Mouse (Mus musculus) cerebellum, adult 2 months (tissue): Measurements from ENCODE around the gene Dlx2. TPM values are rescaled to one million over a fixed set of nuclear protein-coding genes. Genes with fewer than 3 reads are reported as not detected.
A peak's percentile ranks its signal among the peaks of the same experiment; 100 is the strongest.

Experiments
- DNase-seq, 2 experiments: peaks; one replicate each; pipeline ENCODE4 v3.0.0; 2021
- H3K27ac ChIP-seq: fragments of 200-500 bp; 2 replicates; pipeline ENCODE4 v1.5.1; 2012; ENCODE audit warnings: low read length, control low read depth, inconsistent platforms; ENCODE audit not compliant: insufficient read depth
- H3K27me3 ChIP-seq: fragments of 200-500 bp; 2 replicates; pipeline ENCODE4 v1.6.1; 2012; ENCODE audit warnings: inconsistent platforms, mild to moderate bottlenecking, low read length, moderate library complexity; ENCODE audit not compliant: control insufficient read depth, insufficient read depth
- H3K4me1 ChIP-seq: fragments of 200-500 bp; 2 replicates; pipeline ENCODE4 v1.6.1; 2011; ENCODE audit warnings: low read length; ENCODE audit not compliant: control insufficient read depth, insufficient read depth
- H3K4me3 ChIP-seq: fragments of 200-500 bp; replicated peaks from 2 replicates; pipeline ENCODE3; 2011; ENCODE audit warnings: mild to moderate bottlenecking, low read depth, low read length, control low read depth; ENCODE audit not compliant: insufficient read depth
- CTCF ChIP-seq: fragments of 200-500 bp; IDR thresholded peaks from 2 replicates; pipeline ENCODE4 v1.5.1; 2011; ENCODE audit warnings: low read depth, mild to moderate bottlenecking, control low read depth, low read length, moderate library complexity, borderline replicate concordance; ENCODE audit not compliant: insufficient read depth
- POLR2A ChIP-seq: fragments of 200-500 bp; IDR thresholded peaks from 2 replicates; pipeline ENCODE4 v1.6.1; 2011; ENCODE audit warnings: low read length, control low read depth, borderline replicate concordance; ENCODE audit not compliant: insufficient read depth
- WGBS: fragments of 180-500 bp; shearing (Covaris S2); methylation state at CpG from one replicate; pipeline ENCODE4 v1.1.7; 2018; 5-methylcytosine and 5-hydroxymethylcytosine counted together
- polyA plus RNA-seq: library from polyadenylated mRNA; depleted of rRNA; stranded (reverse); fragments of >200 nt; gene quantifications from 2 replicates; pipeline ENCODE4 v1.2.3, GENCODE M21; 2012

Dlx2 gene
- polyA plus RNA-seq, 1 experiment, result not detected

DNA sequence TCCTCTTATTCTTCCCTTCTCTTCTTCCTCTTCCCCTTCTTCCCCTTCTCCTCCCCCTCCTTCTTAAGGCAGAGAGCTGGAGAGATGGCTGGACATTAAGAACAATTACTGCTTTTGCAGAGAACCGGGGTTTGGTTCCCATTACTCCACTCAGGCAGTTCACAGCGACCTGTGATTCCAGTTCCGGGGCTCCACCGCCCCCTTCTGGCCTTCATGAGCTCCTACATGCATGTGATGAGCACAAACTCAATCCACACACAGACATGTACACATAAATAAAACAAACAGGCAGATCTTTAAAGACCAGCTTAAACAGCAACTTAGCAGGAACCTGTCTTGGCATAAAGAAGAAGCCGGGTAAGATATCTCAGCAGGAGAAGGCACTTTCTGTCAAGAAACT, 9.5 kb upstream of the Dlx2 start:
- TF ChIP-seq CTCF (no peak), POLR2A (no peak)
- no peak overlapping the region for H3K27ac ChIP-seq
- DNase-seq, result no peak
- no peak overlapping the region for H3K4me3 ChIP-seq
- H3K4me1 ChIP-seq, result no peaks in the 10 kb centered on the region
- 64% methylated on average over 5 of the region's 5 CpGs for WGBS
- H3K27me3 ChIP-seq, result no peaks in the 10 kb centered on the region; the same call in 1 of the 2 replicates

DNA sequence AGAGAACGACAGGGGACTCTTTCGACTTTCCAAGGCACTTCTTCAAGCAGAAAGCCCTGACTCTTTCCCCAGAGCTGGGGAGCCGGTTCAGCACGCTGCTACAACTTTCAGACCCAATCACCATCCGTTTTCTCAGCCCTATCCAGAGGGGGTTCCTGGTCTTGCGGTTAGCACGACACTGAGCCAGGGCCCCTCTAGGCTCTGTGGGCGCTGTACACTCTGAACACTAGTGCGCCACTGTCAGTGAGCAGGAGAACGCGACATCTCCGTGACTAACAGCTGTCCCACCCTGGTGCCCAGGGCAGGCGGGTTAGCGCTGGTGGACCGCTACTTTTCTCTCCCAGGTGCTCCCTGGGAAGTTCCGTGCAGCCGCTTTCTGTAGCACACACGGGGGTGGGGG, 5.2 kb upstream of the Dlx2 start:
- H3K4me1 ChIP-seq, result no peaks in the 10 kb centered on the region
- 1% methylated on average over 18 of the region's 18 CpGs for WGBS
- TF ChIP-seq CTCF (no peak), POLR2A (no peak)
- no peak overlapping the region for H3K4me3 ChIP-seq
- no peak for DNase-seq
- no peak overlapping the region for H3K27ac ChIP-seq
- peaks cover 6% of the 10 kb centered on the region; the same call in 1 of the 2 replicates for H3K27me3 ChIP-seq

DNA sequence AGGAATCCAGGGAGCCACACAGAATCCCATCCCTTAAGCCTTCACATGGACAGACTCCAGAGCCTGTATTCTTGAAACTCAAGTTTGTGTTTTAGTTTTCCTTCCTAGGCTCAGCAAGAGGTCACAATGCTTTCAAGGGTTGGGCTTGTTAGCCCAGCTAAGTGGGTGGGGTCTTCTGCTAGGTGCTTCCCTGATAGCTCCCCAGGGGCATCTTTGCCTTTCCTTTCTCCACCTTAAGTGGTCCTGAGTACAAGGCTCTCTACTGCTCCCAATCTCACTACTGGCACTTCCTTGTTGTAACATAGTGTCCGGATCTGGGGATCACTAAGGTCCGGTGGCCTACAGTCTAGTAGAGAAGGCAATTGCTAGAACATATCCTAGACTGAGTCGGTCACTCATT, 3.8 kb upstream of the Dlx2 start:
- TF ChIP-seq POLR2A, result no peak
- TF ChIP-seq CTCF, result no peak
- peaks cover 7% of the 10 kb centered on the region; the same call in 1 of the 2 replicates for H3K4me1 ChIP-seq
- no peak overlapping the region for H3K4me3 ChIP-seq
- H3K27me3 ChIP-seq, result peaks cover 14% of the 10 kb centered on the region; the same call in 1 of the 2 replicates
- WGBS, result 31% methylated on average over 3 of the region's 3 CpGs
- DNase-seq, result no peak
- H3K27ac ChIP-seq, result no peak overlapping the region

DNA sequence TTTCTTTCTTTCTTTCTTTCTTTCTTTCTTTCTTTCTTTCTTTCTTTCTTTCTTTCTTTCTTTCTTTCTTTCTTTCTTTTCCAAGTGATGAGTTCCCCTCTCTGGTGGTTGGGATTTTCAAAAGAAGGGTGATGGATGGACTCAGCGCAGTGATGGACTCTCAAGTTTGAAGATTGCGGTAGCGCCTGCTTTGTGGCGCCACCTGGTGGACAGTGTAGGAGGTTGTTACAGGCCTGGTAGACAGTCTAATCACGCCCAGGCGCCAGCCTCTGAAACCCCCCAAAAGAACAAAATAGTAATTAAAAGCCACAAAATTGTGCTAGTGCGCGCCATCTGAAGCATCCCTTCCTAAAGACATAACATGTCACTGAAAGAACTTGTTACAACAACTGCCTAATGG, 1.3 kb upstream of the Dlx2 start:
- Histone ChIP-seq H3K4me1 (peaks cover 11% of the 10 kb centered on the region; the same call in 1 of the 2 replicates), H3K27ac (no peak overlapping the region), H3K4me3 (no peak overlapping the region), H3K27me3 (peaks cover 27% of the 10 kb centered on the region; the same call in 1 of the 2 replicates)
- TF ChIP-seq POLR2A (no peak), CTCF (peak; percentile 66)
- 8% methylated on average over 8 of the region's 8 CpGs for WGBS
- peak; percentile 38 to 48 for DNase-seq

DNA sequence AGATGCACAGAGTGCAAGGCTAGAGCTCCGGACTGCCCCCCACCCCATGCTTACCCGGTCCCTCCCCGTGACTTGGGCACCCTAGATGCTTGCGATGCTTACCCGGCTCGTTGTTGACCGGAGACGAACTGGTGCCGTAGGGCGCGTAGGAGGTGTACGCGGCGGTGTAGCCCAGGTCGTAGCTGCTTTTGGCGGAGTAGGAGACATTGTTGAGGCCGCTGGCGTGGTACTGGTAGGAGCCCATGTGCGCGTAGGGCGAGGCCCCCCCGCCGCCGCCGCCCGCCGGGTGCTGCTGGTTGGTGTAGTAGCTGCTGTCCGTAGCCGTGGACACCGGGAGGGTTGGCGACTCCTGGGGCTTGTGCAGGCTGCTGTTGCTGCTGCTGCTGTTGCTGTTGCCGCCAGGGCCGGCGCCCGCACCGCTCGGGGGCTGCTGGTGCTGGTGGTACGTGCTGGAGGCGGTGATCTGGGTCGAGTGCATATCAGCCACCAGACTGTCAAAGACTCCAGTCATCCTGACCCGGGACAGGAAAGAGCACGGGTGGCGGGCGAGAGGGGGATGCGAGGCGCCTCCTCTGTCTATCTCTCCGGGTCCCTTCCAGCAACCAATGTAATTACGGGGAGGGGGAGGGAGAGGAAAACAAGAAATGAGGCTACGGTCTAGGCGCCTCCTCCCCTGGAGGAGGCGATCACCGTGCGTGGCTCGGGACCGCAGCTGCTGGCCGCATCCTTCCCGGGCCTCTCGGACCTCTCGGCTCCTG, 493 bp downstream of the Dlx2 start:
- peaks cover 35% of the 10 kb centered on the region; the same call in 1 of the 2 replicates for H3K27me3 ChIP-seq
- TF ChIP-seq POLR2A (no peak), CTCF (no peak)
- peak in 1 of 2 experiments; percentile 41 for DNase-seq
- peaks cover 11% of the 10 kb centered on the region; the same call in 1 of the 2 replicates for H3K4me1 ChIP-seq
- 2% methylated on average over 59 of the region's 59 CpGs for WGBS
- H3K27ac ChIP-seq, result no peak overlapping the region
- no peak overlapping the region for H3K4me3 ChIP-seq

DNA sequence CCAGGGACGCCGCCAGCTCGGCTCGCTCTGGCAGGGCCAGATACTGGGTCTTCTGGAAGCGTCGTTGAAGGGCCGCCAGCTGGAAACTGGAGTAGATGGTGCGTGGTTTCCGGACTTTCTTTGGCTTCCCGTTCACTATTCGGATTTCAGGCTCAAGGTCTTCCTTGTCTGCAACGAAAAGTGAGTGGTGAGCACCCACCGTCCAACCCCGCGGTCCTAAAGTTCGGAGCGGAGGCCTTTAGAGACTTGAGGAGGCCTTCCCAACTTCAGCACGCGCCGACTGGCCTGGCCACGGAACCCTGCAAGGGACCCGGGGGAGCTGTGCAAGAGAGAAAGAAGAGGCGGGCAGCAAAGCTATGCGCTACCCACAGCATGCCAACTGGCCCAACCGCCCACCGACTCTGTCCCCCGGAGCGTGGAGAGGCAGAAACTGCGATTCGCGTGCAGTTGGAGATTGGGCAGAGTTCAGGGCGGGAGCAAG, 1.1 kb downstream of the Dlx2 start:
- H3K27me3 ChIP-seq, result peaks cover 37% of the 10 kb centered on the region; the same call in 1 of the 2 replicates
- 3% methylated on average over 32 of the region's 32 CpGs for WGBS
- H3K4me3 ChIP-seq, result no peak overlapping the region
- H3K27ac ChIP-seq, result no peak overlapping the region
- peak in 1 of 2 experiments; percentile 53 for DNase-seq
- H3K4me1 ChIP-seq, result peaks cover 11% of the 10 kb centered on the region; the same call in 1 of the 2 replicates
- TF ChIP-seq CTCF (no peak), POLR2A (no peak)

DNA sequence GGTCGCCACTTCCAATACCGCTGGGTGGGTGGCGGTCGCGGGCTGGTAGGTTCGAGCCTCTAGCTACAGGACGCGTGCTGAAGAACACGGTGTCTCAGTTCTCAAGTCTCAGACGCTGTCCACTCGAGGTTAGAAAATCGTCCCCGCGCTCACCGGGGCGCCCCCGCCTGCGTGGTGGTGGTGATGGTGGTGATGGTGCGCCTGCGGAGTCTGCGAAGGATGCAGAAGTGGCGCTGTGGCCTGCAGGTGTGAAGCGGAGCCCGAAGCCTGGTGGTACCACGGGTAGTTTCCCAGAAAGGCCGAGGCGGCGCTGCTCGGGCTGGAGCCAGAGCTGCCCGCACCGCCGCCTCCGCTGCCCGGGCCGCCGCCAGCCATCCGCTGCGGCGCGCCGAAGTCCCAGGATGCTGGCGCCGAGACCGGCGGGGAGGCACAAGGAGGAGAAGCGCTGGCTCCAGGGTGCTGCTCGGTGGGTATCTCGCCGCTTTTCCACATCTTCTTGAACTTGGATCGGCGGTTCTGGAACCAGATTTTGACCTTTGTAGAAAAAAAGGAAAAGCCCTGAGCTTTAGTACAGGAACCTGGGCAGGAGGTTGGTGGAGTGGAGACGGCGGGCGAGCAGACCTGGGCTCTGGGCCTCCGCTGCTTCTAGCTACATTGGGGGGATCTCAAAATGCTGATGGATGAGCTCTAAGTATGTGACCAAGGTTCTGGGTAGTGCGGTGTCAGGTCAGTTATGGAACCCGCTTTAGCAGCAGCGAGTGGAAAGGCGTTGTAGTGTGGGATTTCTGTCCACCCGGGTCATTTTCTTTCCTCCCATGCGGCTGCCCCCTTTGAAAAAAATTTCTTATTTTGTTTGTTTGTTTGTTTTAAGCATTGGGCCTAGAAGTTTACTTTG, 1.9 kb downstream of the Dlx2 start:
- Histone ChIP-seq H3K27me3 (peaks cover 39% of the 10 kb centered on the region; the same call in 1 of the 2 replicates), H3K4me1 (peaks cover 11% of the 10 kb centered on the region; the same call in 1 of the 2 replicates), H3K4me3 (no peak overlapping the region), H3K27ac (no peak overlapping the region)
- DNase-seq, result peak in 1 of 2 experiments; percentile 49
- WGBS, result 4% methylated on average over 61 of the region's 61 CpGs
- TF ChIP-seq POLR2A, result no peak
- no peak for TF ChIP-seq CTCF
